Comparison of ENCODE assay signal across 8 mouse cellular contexts in the genomic region with DNA sequence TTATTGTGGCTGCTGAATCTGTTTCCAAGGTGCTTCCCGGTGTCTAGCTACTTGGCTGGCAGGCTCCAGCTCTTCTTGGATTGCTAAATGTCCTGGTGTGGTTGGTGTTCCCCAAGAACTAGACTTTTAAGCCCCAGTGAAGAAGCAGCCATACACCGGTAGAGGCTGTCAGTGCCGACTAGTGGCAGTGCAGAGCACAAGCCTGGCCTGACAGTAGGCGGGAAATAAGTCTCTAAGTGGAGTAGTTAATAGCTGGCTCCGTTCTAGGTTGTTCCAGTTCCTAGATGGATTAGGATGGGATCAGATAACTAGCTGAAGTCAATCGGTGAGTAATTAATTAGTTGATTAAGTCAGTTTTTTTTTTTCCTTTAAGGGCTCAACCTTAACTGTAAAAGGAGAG. TPM values are rescaled to one million over a fixed set of nuclear protein-coding genes. Genes with fewer than 3 reads are reported as not detected.
DNase-seq lines count a peak whose midpoint lies in the region; TF ChIP-seq lines count a peak whose summit lies in the region.

No protein-coding gene starts in this region.

- peaks cover 27% of the 10 kb centered on the region for H3K4me1 ChIP-seq in lung, adult 2 months (ENCODE audit: control insufficient read depth, insufficient read depth, low read length)

- TF ChIP-seq POLR2A in lung, adult 2 months (IDR thresholded peaks at IDR 0.05; ENCODE audit: borderline replicate concordance, extremely low read depth, low read depth, low read length), result no peak

- no peak overlapping the region for H3K4me3 ChIP-seq in lung, adult 2 months (replicated peaks; ENCODE audit: extremely low read depth, low read depth, low read length)

- peak; percentile 64 for TF ChIP-seq CTCF in lung, adult 2 months (IDR thresholded peaks at IDR 0.05; ENCODE audit: insufficient read depth, low read length)

- WGBS in lung, adult 2 months, result 16% methylated on average over 6 of the region's 6 CpGs

- DNase-seq in heart, adult 11 months, result peak; percentile 95
- no peak for DNase-seq in heart, adult 8-10 months (ENCODE audit: low spot score)
- DNase-seq in urinary bladder, postnatal 14 days (ENCODE audit: low spot score), result peak; percentile 36
- no peak for DNase-seq in urinary bladder, postnatal 10 days (ENCODE audit: low spot score)
- DNase-seq in fat pad, adult 2 months (ENCODE audit: extremely low read depth, low read depth, low spot score), result peak; percentile 78
- peak; percentile 34 for DNase-seq in lung, adult 2 months
- peak; percentile 51 for DNase-seq in thymus, postnatal 25 days
- DNase-seq in urinary bladder, adult 2 months (ENCODE audit: low spot score), result no peak

RNA-seq across cellular contexts. Expression of a gene that starts 3.9 kb away (rescaled TPM):
- 1 to 10 TPM; 5.4 to 6.9 (median 5.7) TPM for total RNA-seq in heart, adult 8-10 months (2022)
- polyA plus RNA-seq in lung, adult 2 months (2012; rRNA removed), result 8.8 and 9.9 TPM in 2 replicates
- 8.4 and 9.6 TPM in 2 replicates for polyA plus RNA-seq in urinary bladder, adult 2 months (2012; rRNA removed)

RNA-seq across cellular contexts. Expression of a gene that starts 40.3 kb away (rescaled TPM):
- total RNA-seq in heart, adult 8-10 months (2022), result 10 to 100 TPM; 62.1 to 76.7 (median 69.4) TPM
- 11.1 and 16.5 TPM in 2 replicates for polyA plus RNA-seq in lung, adult 2 months (2012; rRNA removed)
- 43.3 and 49.1 TPM in 2 replicates for polyA plus RNA-seq in urinary bladder, adult 2 months (2012; rRNA removed)

RNA-seq across cellular contexts. Expression of a gene that starts 40.4 kb away (rescaled TPM):
- total RNA-seq in heart, adult 8-10 months (2022), result 10 to 100 TPM in 1 of 4 experiments, 1 to 10 TPM in 3; 7.8 to 11.7 (median 9.1) TPM
- 4.3 and 7.2 TPM in 2 replicates for polyA plus RNA-seq in lung, adult 2 months (2012; rRNA removed)
- polyA plus RNA-seq in urinary bladder, adult 2 months (2012; rRNA removed), result 13.0 and 14.6 TPM in 2 replicates

Comparison
In these comparisons a context has a peak if more than half of its experiments do, and no peak if none do; other contexts are left out.
1. DNase-seq: peak in heart, adult 11 months (single experiment), urinary bladder, postnatal 14 days (single experiment), fat pad, adult 2 months (single experiment), lung, adult 2 months (single experiment) and thymus, postnatal 25 days (single experiment); none in heart, adult 8-10 months (single experiment), urinary bladder, postnatal 10 days (single experiment) and urinary bladder, adult 2 months (single experiment).